Mouse (Mus musculus) E14TG2a.4 (cell line): Measurements from ENCODE around the gene Gm20388.

ENCODE experiments used
- CTCF ChIP-seq: conservative IDR thresholded peaks from 2 replicates; pipeline ENCODE4 v1.5.1; 2014; ENCODE audit warnings: low read length
- NANOG ChIP-seq: IDR thresholded peaks from 2 replicates; pipeline ENCODE4 v1.6.1; 2014; ENCODE audit warnings: borderline replicate concordance, low read length, mixed read lengths

GRCm38 (mm10) chr8:124273606-124274218 lies 4363.1 kb downstream of the Gm20388 start:
- no peak for TF ChIP-seq CTCF
- TF ChIP-seq NANOG: no peak
